Mouse (Mus musculus) testis, adult 2 months (tissue): ENCODE measurements around the gene Stn1. TPM values are rescaled to one million over a fixed set of nuclear protein-coding genes. Genes with fewer than 3 reads are reported as not detected.

Experiments
- H3K27ac ChIP-seq: fragments of 200-500 bp; 2 replicates; pipeline ENCODE4 v1.5.1; 2012; ENCODE audit warnings: low read depth, low read length; ENCODE audit not compliant: control insufficient read depth, insufficient read depth
- H3K27me3 ChIP-seq: fragments of 200-500 bp; 2 replicates; pipeline ENCODE4 v1.6.1; 2012; ENCODE audit warnings: mild to moderate bottlenecking, low read length, moderate library complexity; ENCODE audit not compliant: control insufficient read depth, insufficient read depth
- H3K36me3 ChIP-seq: fragments of 200-500 bp; 2 replicates; pipeline ENCODE4 v1.6.1; 2012; ENCODE audit warnings: mild to moderate bottlenecking, low read length; ENCODE audit not compliant: control insufficient read depth, insufficient read depth
- H3K4me1 ChIP-seq: fragments of 200-500 bp; 2 replicates; pipeline ENCODE4 v1.6.1; 2012; ENCODE audit warnings: low read length; ENCODE audit not compliant: control insufficient read depth, insufficient read depth
- H3K4me3 ChIP-seq: fragments of 200-500 bp; 2 replicates; pipeline ENCODE4 v1.5.1; 2012; ENCODE audit warnings: low read depth, mild to moderate bottlenecking, low read length, moderate library complexity, mixed read lengths; ENCODE audit not compliant: control insufficient read depth
- CTCF ChIP-seq: fragments of 200-500 bp; IDR thresholded peaks from 2 replicates; pipeline ENCODE4 v1.5.1; 2012; ENCODE audit warnings: low read depth, mild to moderate bottlenecking, inconsistent platforms, low read length, moderate library complexity; ENCODE audit not compliant: control insufficient read depth, insufficient read depth, insufficient replicate concordance
- POLR2A ChIP-seq: fragments of 200-500 bp; IDR thresholded peaks from 2 replicates; pipeline ENCODE4 v1.6.1; 2012; ENCODE audit warnings: low read depth, mild to moderate bottlenecking, inconsistent platforms, low read length, moderate library complexity; ENCODE audit not compliant: control insufficient read depth
- polyA plus RNA-seq: library from polyadenylated mRNA; depleted of rRNA; stranded (reverse); fragments of >200 nt; gene quantifications from 2 replicates; pipeline ENCODE4 v1.2.3, GENCODE M21; 2012

Gene Stn1
- polyA plus RNA-seq, 1 experiment, result 19.6 TPM

DNA sequence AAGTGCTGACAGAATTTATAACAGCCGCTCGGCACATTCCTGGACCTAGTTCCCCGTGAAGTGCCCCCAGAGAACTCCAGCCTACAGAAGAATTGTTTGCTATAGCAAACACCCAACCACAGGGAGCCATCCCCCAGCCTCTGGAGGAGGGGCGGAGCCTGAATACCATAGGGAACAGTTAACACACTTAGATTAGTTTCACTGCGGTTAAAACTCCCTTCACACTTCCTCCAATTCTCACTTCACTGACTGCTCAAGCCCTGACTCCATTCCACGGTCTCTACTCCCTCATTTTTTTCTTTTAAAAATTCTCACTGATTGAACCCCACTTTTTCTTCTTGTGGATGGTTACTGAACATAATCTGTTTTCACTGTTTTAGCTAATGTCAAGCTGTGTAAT, 1.5 kb upstream of the Stn1 start:
- Histone ChIP-seq H3K27me3 (no peaks in the 10 kb centered on the region), H3K4me1 (peaks cover 7% of the 10 kb centered on the region), H3K36me3 (no peaks in the 10 kb centered on the region), H3K4me3 (no peak overlapping the region), H3K27ac (no peak overlapping the region)
- no peak for TF ChIP-seq CTCF
- TF ChIP-seq POLR2A, result no peak

DNA sequence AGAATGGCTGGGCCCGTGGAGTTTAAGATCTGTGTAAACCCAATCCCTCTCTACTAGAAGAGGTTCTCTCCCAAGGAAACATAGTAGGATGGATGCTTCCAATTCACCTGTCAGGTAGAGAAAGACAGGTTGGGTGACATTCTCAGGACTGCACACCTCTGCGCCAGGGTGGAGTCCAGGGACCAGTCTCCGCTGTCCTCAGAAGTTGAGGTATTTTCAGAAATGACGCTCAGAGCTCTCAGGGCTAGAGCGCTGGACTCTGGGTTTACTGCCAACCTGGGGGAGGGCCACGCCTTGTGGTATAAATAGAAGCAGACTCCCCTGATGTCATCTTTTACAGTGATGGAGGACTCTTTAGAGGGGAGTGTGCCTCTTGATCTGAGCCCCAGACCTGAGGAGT, 572 bp upstream of the Stn1 start:
- TF ChIP-seq POLR2A (no peak), CTCF (no peak)
- H3K4me3 ChIP-seq, result no peak overlapping the region

GRCm38 (mm10) chr19:47536521-47537299, 597 bp downstream of the Stn1 start:
- H3K27ac ChIP-seq, result peak overlapping the region; percentile 63
- peaks cover 7% of the 10 kb centered on the region for H3K4me1 ChIP-seq
- TF ChIP-seq CTCF, result no peak
- peak; percentile 83 for TF ChIP-seq POLR2A

More for the DNA sequence above, 572 bp upstream of the Stn1 start:
- Histone ChIP-seq H3K27me3 (no peaks in the 10 kb centered on the region), H3K36me3 (no peaks in the 10 kb centered on the region), H3K4me1 (peaks cover 7% of the 10 kb centered on the region), H3K27ac (no peak overlapping the region)

DNA sequence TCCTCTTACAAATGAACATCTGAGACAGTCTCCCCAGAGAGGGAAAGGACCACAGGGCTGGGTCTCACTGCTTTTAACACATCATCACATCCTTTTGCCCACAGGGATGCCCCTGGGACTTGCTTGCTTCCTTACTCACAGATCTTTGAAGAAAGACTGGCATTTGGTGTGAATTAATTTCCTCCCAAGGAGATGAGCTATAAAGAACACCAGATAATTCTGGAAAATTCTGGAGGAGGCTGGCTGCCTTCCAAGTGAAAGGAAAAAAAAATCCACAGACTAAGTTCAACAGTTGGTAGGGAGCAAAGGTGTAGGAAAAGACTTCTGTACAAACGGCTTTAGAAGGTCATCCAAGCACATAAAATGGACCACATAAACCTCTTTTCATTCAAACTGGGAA, 3.2 kb downstream of the Stn1 start:
- no peaks in the 10 kb centered on the region for H3K36me3 ChIP-seq
- H3K27ac ChIP-seq, result no peak overlapping the region
- no peak for TF ChIP-seq POLR2A
- no peak for TF ChIP-seq CTCF
- no peak overlapping the region for H3K4me3 ChIP-seq
- H3K27me3 ChIP-seq, result no peaks in the 10 kb centered on the region
- peaks cover 7% of the 10 kb centered on the region for H3K4me1 ChIP-seq

More at GRCm38 (mm10) chr19:47536521-47537299, 597 bp downstream of the Stn1 start:
- Histone ChIP-seq H3K4me3 (peak overlapping the region; percentile 90), H3K27me3 (no peaks in the 10 kb centered on the region), H3K36me3 (no peaks in the 10 kb centered on the region)

GRCm38 (mm10) chr19:47532449-47532848, 4.9 kb downstream of the Stn1 start:
- no peak for TF ChIP-seq POLR2A
- TF ChIP-seq CTCF, result peak; percentile 73; the same call in 1 of the 2 replicates
- Histone ChIP-seq H3K36me3 (no peaks in the 10 kb centered on the region), H3K4me3 (no peak overlapping the region), H3K27ac (no peak overlapping the region), H3K4me1 (peaks cover 5% of the 10 kb centered on the region), H3K27me3 (no peaks in the 10 kb centered on the region)

DNA sequence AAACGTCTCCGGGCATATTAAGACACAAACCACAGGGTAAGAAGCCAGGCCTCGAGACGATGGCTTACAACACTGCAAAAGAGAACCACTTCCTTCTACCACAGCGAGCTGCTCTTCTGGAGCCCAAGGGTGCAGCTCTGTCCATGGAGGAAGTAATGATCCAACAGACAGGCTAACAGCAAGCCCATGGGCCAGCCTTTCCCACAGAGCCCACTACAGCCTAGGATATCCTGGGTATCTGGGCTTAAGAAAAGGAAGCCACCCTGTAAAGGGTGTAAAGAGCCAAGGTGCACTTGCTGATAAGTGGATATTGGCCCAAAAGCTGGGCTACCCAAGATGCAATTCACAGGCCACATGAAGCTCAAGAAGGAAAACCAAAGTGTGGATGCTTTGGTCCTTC, 6.0 kb downstream of the Stn1 start:
- Histone ChIP-seq H3K4me1 (peaks cover 4% of the 10 kb centered on the region), H3K4me3 (no peak overlapping the region), H3K36me3 (no peaks in the 10 kb centered on the region), H3K27me3 (no peaks in the 10 kb centered on the region), H3K27ac (no peak overlapping the region)
- TF ChIP-seq POLR2A (no peak), CTCF (no peak)

GRCm38 (mm10) chr19:47526239-47526986, 10.9 kb downstream of the Stn1 start:
- Histone ChIP-seq H3K27ac (no peak overlapping the region), H3K4me3 (no peak overlapping the region), H3K36me3 (no peaks in the 10 kb centered on the region), H3K4me1 (peaks cover 4% of the 10 kb centered on the region), H3K27me3 (no peaks in the 10 kb centered on the region)
- TF ChIP-seq POLR2A, result no peak
- no peak for TF ChIP-seq CTCF

- no peaks in the 10 kb centered on the region for H3K27me3 ChIP-seq
- TF ChIP-seq POLR2A (no peak), CTCF (no peak)
- peaks cover 4% of the 10 kb centered on the region for H3K4me1 ChIP-seq
- H3K36me3 ChIP-seq, result no peaks in the 10 kb centered on the region
- no peak overlapping the region for H3K4me3 ChIP-seq
- no peak overlapping the region for H3K27ac ChIP-seq
These were observed 12.4 kb downstream of the Stn1 start for GRCm38 (mm10) chr19:47524905-47525304.
